Comparison of ENCODE assay signal across 10 mouse cellular contexts in the genomic region with DNA sequence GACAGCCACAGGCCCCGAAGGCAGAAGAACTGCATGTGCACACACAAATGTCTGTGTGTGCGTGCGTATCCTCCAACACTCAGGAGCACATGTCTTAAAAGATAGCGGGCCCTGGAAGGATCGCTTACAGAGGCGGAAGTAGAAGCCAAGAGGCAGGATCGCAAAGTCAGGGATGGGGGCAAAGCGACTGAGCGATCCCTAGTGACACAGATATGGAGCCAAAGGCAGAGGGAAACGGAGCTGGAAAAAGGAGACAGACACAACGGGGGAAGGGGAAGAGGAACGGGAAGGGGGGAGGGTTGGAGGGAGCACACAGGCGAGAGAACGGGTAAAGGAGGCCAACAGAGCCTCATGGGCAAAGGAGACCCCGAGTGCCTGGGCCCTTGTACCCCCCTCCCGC.
DNase-seq lines count a peak whose midpoint lies in the region; ATAC-seq and TF ChIP-seq lines count a peak whose summit lies in the region.
"Had no signal": no experiment of that assay in that cellular context is flagged by ENCODE, and none has a peak within 500 bp of the region (broad histone marks: within the 10 kb centered on the region; RNA-seq: fewer than 3 reads in every experiment).

No protein-coding gene starts in this region.

- H3K36me3 ChIP-seq in heart, embryonic 15.5 days: no peaks in the 10 kb centered on the region
- H3K36me3 ChIP-seq in heart, adult 2 months (ENCODE audit: control insufficient read depth, insufficient read depth, low read length): no peaks in the 10 kb centered on the region
- H3K36me3 ChIP-seq in hindbrain, embryonic 13.5 days: no peaks in the 10 kb centered on the region
- no peaks in the 10 kb centered on the region for H3K36me3 ChIP-seq in midbrain, embryonic 15.5 days (replicated peaks)

- intact Hi-C loops in heart, adult 2 months (cut with DNase I): no loop called here

- peaks cover 8% of the 10 kb centered on the region for H3K4me1 ChIP-seq in heart, embryonic 15.5 days (replicated peaks)
- H3K4me1 ChIP-seq in heart, adult 2 months (ENCODE audit: control insufficient read depth, insufficient read depth, low read length): no peaks in the 10 kb centered on the region
- H3K4me1 ChIP-seq in cortical plate, adult 2 months (ENCODE audit: control insufficient read depth, insufficient read depth, low read length): 0 out of 2 replicates have a peak, but pooled peaks cover 1% of the 10 kb centered on the region
- peaks cover 54% of the 10 kb centered on the region for H3K4me1 ChIP-seq in hindbrain, embryonic 13.5 days (replicated peaks)
- H3K4me1 ChIP-seq in midbrain, embryonic 15.5 days: peaks cover 34% of the 10 kb centered on the region
- H3K4me1 ChIP-seq in cerebellum, adult 2 months (ENCODE audit: control insufficient read depth, insufficient read depth, low read length): no peaks in the 10 kb centered on the region

- H3K9ac ChIP-seq in heart, embryonic 15.5 days: no peak overlapping the region
- no peak overlapping the region for H3K9ac ChIP-seq in heart, adult 2 months (ENCODE audit: low read depth, low read length)
- peak overlapping the region; percentile 73 for H3K9ac ChIP-seq in hindbrain, embryonic 13.5 days
- peak overlapping the region; percentile 43; the same call in 1 of the 2 replicates for H3K9ac ChIP-seq in midbrain, embryonic 15.5 days

- DNase-seq in heart, adult 2 months: no peak
- no peak for DNase-seq in thymus, adult 18-20 months
- DNase-seq in cerebellum, adult 2 months: no peak
- no peak for DNase-seq in lung, postnatal 25 days (ENCODE audit: low spot score)
- DNase-seq: adrenal gland, adult 2 months; lung, adult 2 months had no signal

- TF ChIP-seq CTCF in heart, adult 2 months (IDR thresholded peaks at IDR 0.05): no peak
- TF ChIP-seq CTCF in cortical plate, adult 2 months (IDR thresholded peaks at IDR 0.05; ENCODE audit: extremely low read depth, insufficient read depth, low read length): no peak
- no peak for TF ChIP-seq CTCF in cerebellum, adult 2 months (IDR thresholded peaks at IDR 0.05; ENCODE audit: borderline replicate concordance, insufficient read depth, low read depth, low read length)

- 3% methylated on average over 16 of the region's 16 CpGs for WGBS in heart, embryonic 15.5 days
- 2% methylated on average over 15 of the region's 16 CpGs for WGBS in heart, adult 2 months
- 2% methylated on average over 15 of the region's 16 CpGs for WGBS in hindbrain, embryonic 13.5 days
- WGBS in midbrain, embryonic 15.5 days: 4% methylated on average over 14 of the region's 16 CpGs
- WGBS in cerebellum, adult 2 months: 16% methylated on average over 14 of the region's 16 CpGs

- ATAC-seq in heart, embryonic 15.5 days (replicated peaks; ENCODE audit: insufficient number of reproducible peaks, insufficient read depth, low FRiP score, low read depth): no peak
- ATAC-seq in hindbrain, embryonic 13.5 days (ENCODE audit: low FRiP score): peak; percentile 16; the same call in 1 of the 2 replicates
- peak; percentile 53; the same call in 1 of the 2 replicates for ATAC-seq in midbrain, embryonic 15.5 days (replicated peaks)

- no peaks in the 10 kb centered on the region for H3K9me3 ChIP-seq in heart, embryonic 15.5 days (replicated peaks)
- no peaks in the 10 kb centered on the region for H3K9me3 ChIP-seq in hindbrain, embryonic 13.5 days
- no peaks in the 10 kb centered on the region for H3K9me3 ChIP-seq in midbrain, embryonic 15.5 days

- peak overlapping the region; percentile 59 for H3K4me2 ChIP-seq in heart, embryonic 15.5 days
- H3K4me2 ChIP-seq in hindbrain, embryonic 13.5 days: peak overlapping the region; percentile 58
- peak overlapping the region; percentile 64 for H3K4me2 ChIP-seq in midbrain, embryonic 15.5 days

- H3K27ac ChIP-seq in heart, embryonic 15.5 days: no peak overlapping the region
- no peak overlapping the region for H3K27ac ChIP-seq in heart, adult 2 months
- H3K27ac ChIP-seq in cortical plate, adult 2 months (ENCODE audit: insufficient read depth, low read length): no peak overlapping the region
- H3K27ac ChIP-seq in hindbrain, embryonic 13.5 days: peak overlapping the region; percentile 83
- H3K27ac ChIP-seq in midbrain, embryonic 15.5 days: peak overlapping the region; percentile 68
- H3K27ac ChIP-seq in cerebellum, adult 2 months (ENCODE audit: insufficient read depth, low read length): no peak overlapping the region

- 0 out of 2 replicates have a peak overlapping the region, but pooled peaks have one; percentile 38 for H3K4me3 ChIP-seq in heart, embryonic 15.5 days
- H3K4me3 ChIP-seq in heart, adult 2 months: no peak overlapping the region
- H3K4me3 ChIP-seq in cortical plate, adult 2 months (ENCODE audit: insufficient read depth, low read length): 0 out of 2 replicates have a peak overlapping the region, but pooled peaks have one; percentile 4
- peak overlapping the region; percentile 35 for H3K4me3 ChIP-seq in hindbrain, embryonic 13.5 days
- peak overlapping the region; percentile 32 for H3K4me3 ChIP-seq in midbrain, embryonic 15.5 days
- no peak overlapping the region for H3K4me3 ChIP-seq in cerebellum, adult 2 months (replicated peaks; ENCODE audit: insufficient read depth, low read depth, low read length)

- TF ChIP-seq POLR2A in heart, adult 2 months (IDR thresholded peaks at IDR 0.05; ENCODE audit: insufficient read depth, low read depth, low read length): no peak
- TF ChIP-seq POLR2A in cortical plate, adult 2 months (IDR thresholded peaks at IDR 0.05; ENCODE audit: extremely low read depth, insufficient read depth, low read length): no peak
- no peak for TF ChIP-seq POLR2A in cerebellum, adult 2 months (IDR thresholded peaks at IDR 0.05; ENCODE audit: borderline replicate concordance, insufficient read depth, low read length)

- peaks cover 95% of the 10 kb centered on the region for H3K27me3 ChIP-seq in heart, embryonic 15.5 days
- peaks cover 27% of the 10 kb centered on the region for H3K27me3 ChIP-seq in heart, adult 2 months (ENCODE audit: control insufficient read depth, insufficient read depth, low read length)
- H3K27me3 ChIP-seq in hindbrain, embryonic 13.5 days: peaks cover 71% of the 10 kb centered on the region
- H3K27me3 ChIP-seq in midbrain, embryonic 15.5 days (replicated peaks): peaks cover 32% of the 10 kb centered on the region
- peaks cover 2% of the 10 kb centered on the region; the same call in 1 of the 2 replicates for H3K27me3 ChIP-seq in cerebellum, adult 2 months (ENCODE audit: control insufficient read depth, insufficient read depth, low read length)

- H3K79me2 ChIP-seq in heart, adult 2 months (replicated peaks; ENCODE audit: control insufficient read depth, insufficient read depth, low read length): no peaks in the 10 kb centered on the region

- TF ChIP-seq EP300 in heart, adult 2 months (IDR thresholded peaks at IDR 0.05; ENCODE audit: insufficient read depth, low read depth, low read length): no peak

Comparison
In these comparisons a context has a peak if more than half of its experiments do, and no peak if none do; other contexts are left out.
1. H3K4me3 ChIP-seq: peak in heart, embryonic 15.5 days (single experiment), cortical plate, adult 2 months (single experiment), hindbrain, embryonic 13.5 days (single experiment) and midbrain, embryonic 15.5 days (single experiment); none in heart, adult 2 months (single experiment) and cerebellum, adult 2 months (single experiment).
2. H3K27ac ChIP-seq: peak in hindbrain, embryonic 13.5 days (single experiment) and midbrain, embryonic 15.5 days (single experiment); none in heart, embryonic 15.5 days (single experiment), heart, adult 2 months (single experiment), cortical plate, adult 2 months (single experiment) and cerebellum, adult 2 months (single experiment).
3. H3K9ac ChIP-seq: peak in hindbrain, embryonic 13.5 days (single experiment) and midbrain, embryonic 15.5 days (single experiment); none in heart, embryonic 15.5 days (single experiment) and heart, adult 2 months (single experiment).
4. Peak in every context shown above with its lines, with median percentiles within 50 percentile points of each other: H3K4me2 ChIP-seq.